Mouse (Mus musculus): ENCODE measurements around the gene Olfr544.

DNA sequence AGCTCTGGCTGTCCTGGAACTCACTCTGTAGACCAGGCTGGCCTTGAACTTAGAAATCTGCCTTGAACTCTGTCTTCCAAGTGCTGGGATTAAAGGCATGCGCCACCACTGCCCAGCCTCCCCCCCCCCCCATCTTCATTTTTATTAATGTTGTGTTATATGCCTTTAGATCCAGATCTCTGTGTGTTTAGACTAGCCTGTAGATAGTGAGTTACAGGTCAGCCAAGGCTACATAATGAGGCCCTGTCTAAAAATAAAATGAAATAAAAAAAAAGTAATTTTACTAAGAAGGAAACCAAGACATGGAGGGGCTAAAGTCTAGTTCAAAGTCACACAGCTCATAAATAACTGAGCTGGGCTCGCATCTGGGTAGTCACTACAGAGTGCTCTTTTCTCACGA is 9.2 kb downstream of the Olfr544 start:
- no peak for TF ChIP-seq POLR2A (IDR thresholded peaks at IDR 0.05; ENCODE audit: borderline replicate concordance, low read depth, low read length)
- no peak for TF ChIP-seq CTCF (IDR thresholded peaks at IDR 0.05; ENCODE audit: low read depth, low read length)

All from bone marrow macrophage, adult 2 months (primary cell).